Mouse (Mus musculus) kidney, adult 11 months (tissue): Measurements from ENCODE around the gene Fndc7.

ENCODE experiments used
- DNase-seq: peaks from one replicate; pipeline ENCODE4 v3.0.0; 2022

Gene Fndc7

GRCm38 (mm10) chr3:108889908-108890307, at the start of gene Fndc7:
Gene Fndc7 (minus strand): TSS chr3:108890008.
- DNase-seq: no peak

GRCm38 (mm10) chr3:108939573-108939972, 49.8 kb upstream of the Fndc7 start, which contains the start of gene Henmt1:
Gene Henmt1 (plus strand): TSS chr3:108939873.
- no peak for DNase-seq

- peak; percentile 8 for DNase-seq
Measured at GRCm38 (mm10) chr3:108938691-108939090, 48.9 kb upstream of the Fndc7 start.

GRCm38 (mm10) chr3:108933557-108933956, 43.7 kb upstream of the Fndc7 start:
- DNase-seq: no peak

GRCm38 (mm10) chr3:108926308-108926707, 36.5 kb upstream of the Fndc7 start:
- DNase-seq: no peak

GRCm38 (mm10) chr3:108925677-108926076, 35.9 kb upstream of the Fndc7 start:
- no peak for DNase-seq

GRCm38 (mm10) chr3:108921822-108922221, 32.0 kb upstream of the Fndc7 start:
- DNase-seq: no peak

- DNase-seq: peak; percentile 67
Measured at GRCm38 (mm10) chr3:108920442-108921070, 30.7 kb upstream of the Fndc7 start.

- DNase-seq: no peak
Measured at GRCm38 (mm10) chr3:108918852-108919251, 29.0 kb upstream of the Fndc7 start.

- no peak for DNase-seq
Measured at GRCm38 (mm10) chr3:108917986-108918385, 28.2 kb upstream of the Fndc7 start.

- DNase-seq: no peak
Measured at GRCm38 (mm10) chr3:108916857-108917256, 27.0 kb upstream of the Fndc7 start.

GRCm38 (mm10) chr3:108915999-108916398, 26.2 kb upstream of the Fndc7 start:
- DNase-seq: no peak

- DNase-seq: peak; percentile 95
Measured at GRCm38 (mm10) chr3:108911548-108912413, 22.0 kb upstream of the Fndc7 start, which contains the start of gene Prpf38b. Gene Prpf38b (minus strand): TSS chr3:108911727.

GRCm38 (mm10) chr3:108911081-108911547, 21.3 kb upstream of the Fndc7 start:
- peak; percentile 63 for DNase-seq

GRCm38 (mm10) chr3:108910303-108911080, 20.7 kb upstream of the Fndc7 start:
- peak; percentile 12 for DNase-seq

GRCm38 (mm10) chr3:108902934-108903333, 13.1 kb upstream of the Fndc7 start:
- no peak for DNase-seq

GRCm38 (mm10) chr3:108902038-108902437, 12.2 kb upstream of the Fndc7 start:
- no peak for DNase-seq

- no peak for DNase-seq
Measured at GRCm38 (mm10) chr3:108900681-108901080, 10.9 kb upstream of the Fndc7 start.

- no peak for DNase-seq
Measured at GRCm38 (mm10) chr3:108900147-108900546, 10.3 kb upstream of the Fndc7 start.

GRCm38 (mm10) chr3:108898640-108899039, 8.8 kb upstream of the Fndc7 start:
- DNase-seq: no peak

GRCm38 (mm10) chr3:108892914-108893313, 3.1 kb upstream of the Fndc7 start:
- no peak for DNase-seq

- DNase-seq: no peak
Measured at GRCm38 (mm10) chr3:108892080-108892479, 2.3 kb upstream of the Fndc7 start.

GRCm38 (mm10) chr3:108887618-108887975, 2.2 kb downstream of the Fndc7 start:
- DNase-seq: no peak
